13 mouse cellular contexts compared by ENCODE assay signal in the genomic region with DNA sequence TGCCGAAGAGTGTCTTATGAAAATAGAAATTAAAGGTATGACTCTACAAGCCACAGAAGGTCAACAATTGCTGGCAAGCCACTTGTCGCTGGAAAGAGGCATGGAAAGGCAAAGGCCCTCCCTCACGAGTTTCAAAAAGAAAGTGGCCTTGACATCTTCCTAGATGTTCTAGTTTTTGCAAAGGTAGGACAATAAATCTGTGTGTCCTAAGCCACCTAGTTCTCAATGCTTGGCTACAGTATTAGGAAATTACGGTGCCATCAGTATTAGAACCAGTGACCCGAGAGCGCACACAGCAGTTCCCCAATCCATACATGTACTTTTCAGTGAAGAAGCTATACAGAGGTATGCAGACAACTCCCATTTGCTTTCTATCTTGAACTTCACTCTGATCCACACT.
DNase-seq lines count a peak whose midpoint lies in the region.
"Had no signal": no experiment of that assay in that cellular context is flagged by ENCODE, and none has a peak within 500 bp of the region (broad histone marks: within the 10 kb centered on the region; RNA-seq: fewer than 3 reads in every experiment).

No protein-coding gene starts in this region.

- DNase-seq in adrenal gland, adult (ENCODE audit: inconsistent age in 2 of 2, low spot score in 1 of 2), result peak; percentile 65 to 72
- DNase-seq in adrenal gland, postnatal 10 days, result no peak
- DNase-seq in adrenal gland, adult 8-10 months, result peak; percentile 24
- no peak for DNase-seq in adrenal gland, adult 18-20 months (ENCODE audit: low spot score in 2 of 2)
- DNase-seq in heart, adult 11 months, result peak; percentile 54
- DNase-seq in heart, postnatal 4 days, result no peak
- DNase-seq: B cell, adult 2 months; cerebellum, adult 11-12 months; cerebellum, adult 2 months; cerebellum, adult 9-10 months; cerebellum, postnatal 10 days; cerebellum, postnatal 25 days; forebrain, postnatal 0 days had no signal

Comparison
In these comparisons a context has a peak if more than half of its experiments do, and no peak if none do; other contexts are left out.
1. DNase-seq: peak in adrenal gland, adult (2 of 2), adrenal gland, adult 8-10 months (single experiment) and heart, adult 11 months (single experiment); none in adrenal gland, postnatal 10 days (single experiment), adrenal gland, adult 18-20 months (0 of 2) and heart, postnatal 4 days (single experiment).